Mouse (Mus musculus): Measurements from ENCODE around the gene Immp2l. TPM values are rescaled to one million over a fixed set of nuclear protein-coding genes. Genes with fewer than 3 reads are reported as not detected.

The Immp2l gene
- polyA plus RNA-seq, 1 experiment from 2014 or later: 13.7 TPM

DNA sequence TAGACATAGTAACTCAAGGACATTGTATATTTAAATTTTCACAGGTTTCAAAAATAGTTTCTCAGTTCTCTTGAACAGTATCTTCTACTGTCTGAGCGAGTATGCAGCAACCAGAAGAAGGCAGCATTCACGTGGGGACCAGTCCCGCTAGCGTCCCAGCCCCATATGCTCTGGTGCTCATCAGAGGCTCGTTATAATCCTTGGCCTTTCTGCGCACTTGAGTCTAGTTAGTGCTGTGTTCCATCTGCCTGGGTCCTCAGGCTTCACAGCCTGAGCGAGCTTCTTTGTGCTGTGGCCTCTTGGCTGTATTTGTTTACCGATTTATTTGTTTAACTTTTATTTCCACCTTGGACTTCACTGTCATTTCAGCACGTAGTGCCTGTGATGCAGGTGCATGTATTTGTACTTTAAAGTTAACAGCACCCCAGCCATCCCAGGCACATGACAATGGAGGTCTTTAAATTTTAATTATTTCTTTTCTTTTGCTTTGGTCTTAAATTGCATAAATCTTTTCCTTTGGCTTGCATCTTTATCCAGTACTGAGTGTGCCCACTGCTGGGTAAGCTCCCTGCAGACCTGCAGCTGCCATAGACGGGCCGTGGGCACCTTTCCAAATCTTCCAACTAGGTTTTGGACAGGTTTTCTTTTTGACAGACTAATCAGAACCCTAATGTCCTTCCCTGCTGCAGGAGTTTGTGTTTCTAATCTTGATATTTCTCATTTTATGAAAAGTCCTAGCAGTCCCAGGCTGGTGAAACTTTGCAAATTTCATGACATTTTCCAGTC is 30.3 kb downstream of the Immp2l start:
- Histone ChIP-seq H3K4me3 (no peak overlapping the region), H3K27ac (no peak overlapping the region), H3K4me1 (no peaks in the 10 kb centered on the region), H3K36me3 (no peaks in the 10 kb centered on the region), H3K9ac (no peak overlapping the region), H3K27me3 (no peaks in the 10 kb centered on the region), H3K4me2 (no peak overlapping the region), H3K9me3 (no peaks in the 10 kb centered on the region)
- no peak for ATAC-seq (ENCODE audit: insufficient number of reproducible peaks, low FRiP score, low TSS enrichment, low read depth)
- WGBS: 75% methylated on average over 11 of the region's 11 CpGs

DNA sequence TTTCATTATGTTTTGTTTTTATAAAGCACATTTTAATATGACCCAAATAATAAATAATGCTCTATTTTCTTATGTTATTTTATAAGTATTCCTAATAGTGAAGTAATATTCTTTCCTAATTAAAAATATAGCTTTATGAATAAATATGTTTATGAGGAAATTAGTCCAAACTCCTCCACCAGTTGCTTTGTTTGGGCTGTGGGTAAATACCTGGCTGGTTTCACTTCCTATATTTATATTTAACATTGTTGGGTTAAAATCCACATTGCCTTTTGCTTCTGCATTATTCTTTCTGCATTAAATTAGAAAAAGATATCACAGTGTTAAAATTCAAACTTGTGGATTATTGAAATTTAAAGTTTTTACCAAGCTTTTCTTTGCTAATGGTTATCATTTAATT is 32.1 kb downstream of the Immp2l start:
- Histone ChIP-seq H3K36me3 (no peaks in the 10 kb centered on the region), H3K4me2 (no peak overlapping the region), H3K27ac (no peak overlapping the region), H3K27me3 (no peaks in the 10 kb centered on the region), H3K4me3 (no peak overlapping the region), H3K9ac (no peak overlapping the region), H3K4me1 (no peaks in the 10 kb centered on the region), H3K9me3 (no peaks in the 10 kb centered on the region)
- no peak for ATAC-seq (ENCODE audit: insufficient number of reproducible peaks, low FRiP score, low TSS enrichment, low read depth)

GRCm38 (mm10) chr12:41063281-41063680 is 39.4 kb downstream of the Immp2l start:
- H3K27me3 ChIP-seq: no peaks in the 10 kb centered on the region
- no peak overlapping the region for H3K9ac ChIP-seq
- no peaks in the 10 kb centered on the region for H3K36me3 ChIP-seq
- H3K4me2 ChIP-seq: no peak overlapping the region
- no peak overlapping the region for H3K27ac ChIP-seq
- no peak overlapping the region for H3K4me3 ChIP-seq
- no peak for ATAC-seq (ENCODE audit: insufficient number of reproducible peaks, low FRiP score, low TSS enrichment, low read depth)
- H3K9me3 ChIP-seq: no peaks in the 10 kb centered on the region
- no peaks in the 10 kb centered on the region for H3K4me1 ChIP-seq
- WGBS: 82% methylated on average over 3 of the region's 3 CpGs

DNA sequence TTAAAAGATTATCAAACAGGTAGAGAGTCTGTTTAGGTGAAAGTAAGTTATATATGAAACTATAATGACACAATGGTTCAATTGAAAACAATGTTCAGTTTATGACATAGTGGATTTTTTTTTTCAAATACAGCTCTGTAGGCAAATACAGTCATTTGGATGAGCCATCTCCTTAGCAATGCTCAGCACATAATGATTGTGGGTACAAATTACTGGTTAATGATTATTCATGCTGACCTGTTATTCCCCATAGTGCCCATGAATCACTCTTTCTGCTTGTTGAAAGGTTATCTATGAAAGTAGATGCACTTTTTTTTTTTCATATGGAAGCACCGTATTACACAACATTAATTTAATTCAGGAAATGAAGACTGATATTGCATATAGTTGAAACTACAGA is 58.0 kb downstream of the Immp2l start:
- no peak overlapping the region for H3K9ac ChIP-seq
- H3K4me1 ChIP-seq: no peaks in the 10 kb centered on the region; the same call in 1 of the 2 replicates
- H3K27me3 ChIP-seq: no peaks in the 10 kb centered on the region
- no peak overlapping the region for H3K4me2 ChIP-seq
- 83% methylated on average over 1 of the region's 1 CpGs for WGBS
- H3K4me3 ChIP-seq: no peak overlapping the region
- no peaks in the 10 kb centered on the region for H3K36me3 ChIP-seq
- no peak for ATAC-seq (ENCODE audit: insufficient number of reproducible peaks, low FRiP score, low TSS enrichment, low read depth)
- no peak overlapping the region for H3K27ac ChIP-seq
- H3K9me3 ChIP-seq: no peaks in the 10 kb centered on the region

DNA sequence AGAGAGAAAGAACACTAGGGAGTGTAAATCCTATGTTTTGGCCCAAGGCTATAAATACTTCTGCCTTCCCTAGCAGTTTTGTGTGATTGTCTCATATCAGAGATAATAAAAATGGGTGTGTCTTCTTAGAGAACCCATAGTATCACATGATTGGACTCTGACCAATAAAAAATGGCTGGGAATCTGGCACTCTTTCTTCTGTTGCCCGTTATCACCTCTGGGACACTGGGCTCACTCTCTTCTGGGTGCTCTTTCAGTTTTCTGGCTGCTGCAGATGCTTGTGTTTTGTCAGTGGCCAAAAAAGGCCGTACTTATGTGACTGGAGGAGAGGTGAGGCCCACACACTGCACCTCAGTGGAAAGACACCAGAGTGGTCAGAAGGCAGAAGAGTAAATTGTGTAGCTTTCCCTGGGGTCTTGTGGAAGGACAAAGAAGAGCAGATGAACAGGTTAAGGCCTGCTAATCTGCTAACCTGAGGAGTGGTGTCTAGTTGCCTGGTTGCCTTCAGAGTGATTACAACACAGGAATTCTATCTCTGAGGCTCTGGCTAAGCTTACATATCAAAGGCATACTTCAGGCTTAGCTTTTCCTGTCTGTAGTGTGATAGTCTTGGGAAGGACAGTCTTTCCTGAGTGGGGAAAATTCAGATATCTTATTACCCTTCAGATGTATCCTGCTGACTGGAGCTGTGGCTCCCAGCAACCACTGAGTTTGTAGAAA is 60.6 kb downstream of the Immp2l start:
- H3K27me3 ChIP-seq: no peaks in the 10 kb centered on the region
- no peaks in the 10 kb centered on the region for H3K36me3 ChIP-seq
- H3K27ac ChIP-seq: no peak overlapping the region
- H3K4me1 ChIP-seq: no peaks in the 10 kb centered on the region; the same call in 1 of the 2 replicates
- no peak overlapping the region for H3K4me3 ChIP-seq
- H3K9me3 ChIP-seq: no peaks in the 10 kb centered on the region
- ATAC-seq (ENCODE audit: insufficient number of reproducible peaks, low FRiP score, low TSS enrichment, low read depth): no peak
- H3K9ac ChIP-seq: no peak overlapping the region
- no peak overlapping the region for H3K4me2 ChIP-seq
- 64% methylated on average over 2 of the region's 2 CpGs for WGBS

DNA sequence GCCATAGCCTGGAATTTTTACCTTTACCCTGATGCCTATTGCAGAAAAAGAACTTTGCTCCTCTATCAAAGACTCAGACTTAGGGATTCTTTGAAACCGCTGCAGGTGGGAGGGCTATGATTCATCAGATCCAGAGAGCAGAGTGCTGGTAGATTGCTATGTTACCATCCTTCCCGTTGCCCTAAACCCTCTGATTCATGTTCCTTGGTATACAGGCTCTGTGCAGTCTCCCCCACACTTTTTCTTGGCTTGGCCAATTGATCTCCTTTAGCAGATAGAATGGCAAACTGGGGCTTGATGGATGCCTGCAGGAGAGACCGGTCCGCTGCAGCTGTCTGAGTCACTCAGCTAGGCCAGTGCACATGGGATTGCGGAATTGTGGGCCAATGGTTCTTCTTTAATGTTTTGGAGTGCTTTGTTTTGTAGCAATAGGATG is 66.1 kb downstream of the Immp2l start:
- no peaks in the 10 kb centered on the region for H3K27me3 ChIP-seq
- WGBS: 84% methylated on average over 5 of the region's 5 CpGs
- H3K4me1 ChIP-seq: no peaks in the 10 kb centered on the region
- no peak overlapping the region for H3K4me3 ChIP-seq
- no peak overlapping the region for H3K4me2 ChIP-seq
- ATAC-seq (ENCODE audit: insufficient number of reproducible peaks, low FRiP score, low TSS enrichment, low read depth): no peak
- no peaks in the 10 kb centered on the region for H3K9me3 ChIP-seq
- H3K36me3 ChIP-seq: no peaks in the 10 kb centered on the region
- H3K9ac ChIP-seq: no peak overlapping the region
- H3K27ac ChIP-seq: no peak overlapping the region

- no peak overlapping the region for H3K27ac ChIP-seq
- H3K4me2 ChIP-seq: no peak overlapping the region
- no peaks in the 10 kb centered on the region for H3K27me3 ChIP-seq
- ATAC-seq (ENCODE audit: insufficient number of reproducible peaks, low FRiP score, low TSS enrichment, low read depth): no peak
- H3K36me3 ChIP-seq: no peaks in the 10 kb centered on the region
- no peaks in the 10 kb centered on the region for H3K4me1 ChIP-seq
- no peaks in the 10 kb centered on the region for H3K9me3 ChIP-seq
- H3K4me3 ChIP-seq: no peak overlapping the region
- H3K9ac ChIP-seq: no peak overlapping the region
- WGBS: 66% methylated on average over 2 of the region's 2 CpGs
These were observed 66.9 kb downstream of the Immp2l start for GRCm38 (mm10) chr12:41090771-41091170.

DNA sequence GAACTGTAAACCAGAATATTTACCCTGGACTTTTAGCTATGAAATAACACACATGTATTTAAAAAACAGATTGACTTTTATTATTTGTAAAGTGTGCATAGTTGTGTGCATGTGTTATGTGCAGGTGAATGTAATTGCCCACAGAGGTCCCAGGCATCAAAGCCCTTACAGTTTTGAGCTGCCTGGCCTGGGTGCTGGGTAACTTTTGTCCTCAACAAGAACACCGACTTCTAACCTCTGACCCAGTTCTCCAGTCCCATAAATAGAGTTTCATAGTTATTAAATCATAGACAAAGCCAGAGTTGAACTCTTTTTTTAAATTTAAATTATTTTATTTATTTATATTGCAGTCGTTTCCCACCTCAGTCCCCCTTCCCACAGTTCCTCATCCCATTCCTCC is 67.4 kb downstream of the Immp2l start:
- H3K4me3 ChIP-seq: no peak overlapping the region
- 55% methylated on average over 2 of the region's 2 CpGs for WGBS
- no peak overlapping the region for H3K27ac ChIP-seq
- no peaks in the 10 kb centered on the region for H3K36me3 ChIP-seq
- no peak overlapping the region for H3K9ac ChIP-seq
- H3K4me1 ChIP-seq: no peaks in the 10 kb centered on the region
- no peaks in the 10 kb centered on the region for H3K27me3 ChIP-seq
- no peaks in the 10 kb centered on the region for H3K9me3 ChIP-seq
- ATAC-seq (ENCODE audit: insufficient number of reproducible peaks, low FRiP score, low TSS enrichment, low read depth): no peak
- no peak overlapping the region for H3K4me2 ChIP-seq

DNA sequence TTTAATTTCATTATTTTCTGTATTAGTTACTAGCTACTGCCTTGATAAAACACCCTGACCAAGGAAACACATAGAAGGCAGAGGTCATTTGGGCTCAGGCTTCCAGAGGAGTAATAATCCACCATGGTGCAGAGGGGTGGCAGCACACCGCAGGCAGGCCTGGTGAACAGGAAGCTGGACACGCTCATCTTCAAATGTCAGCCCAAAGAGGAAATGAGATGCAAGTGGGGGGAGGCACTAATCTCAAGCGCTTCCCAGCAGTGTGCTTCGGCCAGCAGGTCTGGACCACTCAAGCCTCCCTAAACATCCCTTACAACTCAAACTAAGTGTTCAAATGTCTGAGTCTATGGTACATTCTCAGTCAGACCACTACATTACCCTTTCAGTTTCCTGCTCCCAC is 72.2 kb downstream of the Immp2l start:
- WGBS: 58% methylated on average over 4 of the region's 4 CpGs
- ATAC-seq (ENCODE audit: insufficient number of reproducible peaks, low FRiP score, low TSS enrichment, low read depth): no peak
- H3K4me3 ChIP-seq: no peak overlapping the region
- H3K27ac ChIP-seq: no peak overlapping the region
- H3K4me2 ChIP-seq: no peak overlapping the region
- no peaks in the 10 kb centered on the region for H3K36me3 ChIP-seq
- H3K9ac ChIP-seq: no peak overlapping the region
- H3K27me3 ChIP-seq: no peaks in the 10 kb centered on the region
- H3K4me1 ChIP-seq: no peaks in the 10 kb centered on the region
- H3K9me3 ChIP-seq: no peaks in the 10 kb centered on the region

DNA sequence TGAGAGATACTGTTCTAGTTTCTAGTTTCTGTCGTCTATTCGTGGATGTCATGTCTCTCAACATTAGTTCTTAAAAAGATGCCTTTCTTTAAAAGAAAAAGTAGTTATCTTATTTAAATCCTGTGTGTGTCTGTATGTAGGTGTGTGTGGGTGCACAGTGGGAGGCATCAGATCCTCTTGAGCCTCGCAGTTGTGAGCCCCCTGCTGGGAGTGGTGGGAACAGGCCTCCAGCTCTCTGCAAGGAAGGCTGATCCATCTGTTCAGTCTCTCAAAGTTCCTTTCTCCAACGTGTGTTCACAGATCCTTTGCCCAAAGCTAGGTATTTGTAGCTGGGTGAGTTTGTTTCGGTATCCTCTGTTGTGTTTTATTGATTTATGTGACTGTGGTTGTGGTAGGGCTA is 73.5 kb downstream of the Immp2l start:
- Histone ChIP-seq H3K27ac (no peak overlapping the region), H3K36me3 (no peaks in the 10 kb centered on the region), H3K4me2 (no peak overlapping the region), H3K4me1 (no peaks in the 10 kb centered on the region), H3K9ac (no peak overlapping the region), H3K27me3 (no peaks in the 10 kb centered on the region), H3K9me3 (no peaks in the 10 kb centered on the region), H3K4me3 (no peak overlapping the region)
- 51% methylated on average over 5 of the region's 5 CpGs for WGBS
- ATAC-seq (ENCODE audit: insufficient number of reproducible peaks, low FRiP score, low TSS enrichment, low read depth): no peak

- Histone ChIP-seq H3K36me3 (no peaks in the 10 kb centered on the region), H3K4me2 (no peak overlapping the region), H3K9me3 (no peaks in the 10 kb centered on the region), H3K27ac (no peak overlapping the region), H3K27me3 (no peaks in the 10 kb centered on the region), H3K4me3 (no peak overlapping the region), H3K4me1 (no peaks in the 10 kb centered on the region), H3K9ac (no peak overlapping the region)
- 64% methylated on average over 2 of the region's 2 CpGs for whole genome bisulfite sequencing
- ATAC-seq (ENCODE audit: insufficient number of reproducible peaks, low FRiP score, low TSS enrichment, low read depth): no peak
These were observed 85.1 kb downstream of the Immp2l start for GRCm38 (mm10) chr12:41109011-41109410.

- Histone ChIP-seq H3K4me1 (no peaks in the 10 kb centered on the region), H3K36me3 (no peaks in the 10 kb centered on the region), H3K4me3 (no peak overlapping the region), H3K9me3 (no peaks in the 10 kb centered on the region), H3K27me3 (no peaks in the 10 kb centered on the region), H3K9ac (no peak overlapping the region), H3K27ac (no peak overlapping the region), H3K4me2 (no peak overlapping the region)
- 38% methylated on average over 1 of the region's 1 CpGs for WGBS
- ATAC-seq (ENCODE audit: insufficient number of reproducible peaks, low FRiP score, low TSS enrichment, low read depth): no peak
These were observed 87.6 kb downstream of the Immp2l start for GRCm38 (mm10) chr12:41111456-41111855.
